Mouse (Mus musculus) lung, postnatal 0 days (tissue): ENCODE data around the gene Irs4. TPM values are rescaled to one million over a fixed set of nuclear protein-coding genes. Genes with fewer than 3 reads are reported as not detected.

Experiments
- ATAC-seq: fragments of 200-750 bp; cut with Nextera tagmentation; 2 replicates; pipeline ENCODE4 v1.8.0; 2017; ENCODE audit warnings: moderate library complexity
- DNase-seq: peaks from one replicate; pipeline ENCODE4 v3.0.0-alpha.2; 2016; ENCODE audit warnings: low spot score
- H3K27ac ChIP-seq: fragments of 300-500 bp; sonication (generic); 2 replicates; pipeline ENCODE4 v1.5.1; 2014; ENCODE audit warnings: antibody characterized with exemption, mild to moderate bottlenecking, low read length, mixed read lengths
- H3K27me3 ChIP-seq: fragments of 300-500 bp; sonication (generic); replicated peaks from 2 replicates; pipeline ENCODE4 v1.6.1; 2014; ENCODE audit warnings: low read length, mixed read lengths; ENCODE audit not compliant: insufficient read depth
- H3K36me3 ChIP-seq: fragments of 300-500 bp; sonication (generic); 2 replicates; pipeline ENCODE4 v1.6.1; 2014; ENCODE audit warnings: low read length, mixed read lengths; ENCODE audit not compliant: insufficient read depth
- H3K4me1 ChIP-seq: fragments of 300-500 bp; sonication (generic); 2 replicates; pipeline ENCODE4 v1.6.1; 2014; ENCODE audit warnings: antibody characterized with exemption, low read depth, low read length, mixed read lengths; ENCODE audit not compliant: insufficient read depth
- H3K4me2 ChIP-seq: fragments of 300-500 bp; sonication (generic); replicated peaks from 2 replicates; pipeline ENCODE4 v1.6.1; 2014; ENCODE audit warnings: low read depth, mild to moderate bottlenecking, low read length, moderate library complexity, mixed read lengths
- H3K4me3 ChIP-seq: fragments of 300-500 bp; sonication (generic); 2 replicates; pipeline ENCODE4 v1.5.1; 2014; ENCODE audit warnings: low read depth, low read length
- H3K9ac ChIP-seq: fragments of 300-500 bp; sonication (generic); replicated peaks from 2 replicates; pipeline ENCODE4 v1.6.1; 2014; ENCODE audit warnings: low read depth, mild to moderate bottlenecking
- H3K9me3 ChIP-seq: fragments of 300-500 bp; sonication (generic); 2 replicates; pipeline ENCODE4 v1.6.1; 2016; ENCODE audit warnings: low read length, mixed read lengths
- CTCF ChIP-seq: IDR thresholded peaks from 2 replicates; pipeline ENCODE4 v1.5.1; 2016; ENCODE audit warnings: antibody characterized with exemption, mild to moderate bottlenecking
- EP300 ChIP-seq: IDR thresholded peaks from 2 replicates; pipeline ENCODE4 v1.6.1; 2016; ENCODE audit warnings: antibody characterized with exemption, mild to moderate bottlenecking, control low read depth
- WGBS: fragments of 180-500 bp; shearing (Covaris S2); extraction: QIAGEN DNeasy Blood & Tissue Kit; methylation state at CpG from one replicate; pipeline ENCODE4 v1.1.7; 2014; 5-methylcytosine and 5-hydroxymethylcytosine counted together
- polyA plus RNA-seq: library from polyadenylated mRNA; unstranded; fragments of >200 nt; fragmentation: Nextera tagmentation; extraction: Ambion mirVana; gene quantifications from 2 replicates; pipeline ENCODE4 v1.2.1, GENCODE M21; 2015

Irs4 gene
- polyA plus RNA-seq = not detected in 2 replicates

GRCm38 (mm10) chrX:141724937-141725918 lies at the start of gene Irs4:
Gene Irs4, minus strand, starts transcription at chrX:141725263.
- no peaks in the 10 kb centered on the region for H3K36me3 ChIP-seq
- peak within 1 kb of the TSS; percentile 14; the same call in 1 of the 2 replicates for H3K4me3 ChIP-seq
- H3K4me2 ChIP-seq = peak within 1 kb of the TSS; percentile 42
- 13% methylated on average over 35 of the region's 51 CpGs for WGBS
- no peak within 1 kb of the TSS for H3K27ac ChIP-seq
- H3K4me1 ChIP-seq = no peaks in the 10 kb centered on the region
- no peak for DNase-seq
- H3K27me3 ChIP-seq = peaks cover 19% of the 10 kb centered on the region; the same call in 1 of the 2 replicates
- TF ChIP-seq CTCF (no peak), EP300 (no peak)
- H3K9me3 ChIP-seq = no peaks in the 10 kb centered on the region
- no peak for ATAC-seq
- no peak within 1 kb of the TSS for H3K9ac ChIP-seq

- H3K27ac ChIP-seq = no peak overlapping the region
- DNase-seq (no peak), ATAC-seq (no peak)
- 47% methylated on average over 2 of the region's 2 CpGs for WGBS
- no peaks in the 10 kb centered on the region for H3K36me3 ChIP-seq
- H3K4me3 ChIP-seq = no peak overlapping the region
- no peak overlapping the region for H3K9ac ChIP-seq
- no peaks in the 10 kb centered on the region for H3K27me3 ChIP-seq
- no peak for TF ChIP-seq CTCF
- TF ChIP-seq EP300 = no peak
- no peak overlapping the region for H3K4me2 ChIP-seq
- H3K9me3 ChIP-seq = no peaks in the 10 kb centered on the region
- H3K4me1 ChIP-seq = no peaks in the 10 kb centered on the region
Observed at GRCm38 (mm10) chrX:141750360-141750759, 25.3 kb upstream of the Irs4 start.

GRCm38 (mm10) chrX:141729570-141729969 lies 4.5 kb upstream of the Irs4 start:
- TF ChIP-seq CTCF (no peak), EP300 (no peak)
- H3K4me3 ChIP-seq = no peak overlapping the region
- no peak for ATAC-seq

GRCm38 (mm10) chrX:141724391-141724891 lies 622 bp downstream of the Irs4 start:
- H3K27me3 ChIP-seq = peaks cover 19% of the 10 kb centered on the region; the same call in 1 of the 2 replicates
- ATAC-seq (no peak), DNase-seq (no peak)

More at GRCm38 (mm10) chrX:141729570-141729969, 4.5 kb upstream of the Irs4 start:
- DNase-seq = no peak
- WGBS = 45% methylated on average over 5 of the region's 5 CpGs
- Histone ChIP-seq H3K9ac (no peak overlapping the region), H3K9me3 (no peaks in the 10 kb centered on the region), H3K36me3 (no peaks in the 10 kb centered on the region), H3K27me3 (peaks cover 3% of the 10 kb centered on the region; the same call in 1 of the 2 replicates), H3K4me1 (no peaks in the 10 kb centered on the region), H3K27ac (no peak overlapping the region), H3K4me2 (no peak overlapping the region)

GRCm38 (mm10) chrX:141723936-141724335 lies 1.1 kb downstream of the Irs4 start:
- TF ChIP-seq EP300 (no peak), CTCF (peak; percentile 27; the same call in 1 of the 2 replicates)
- 13% methylated on average over 16 of the region's 16 CpGs for WGBS
- no peak overlapping the region for H3K9ac ChIP-seq
- H3K4me1 ChIP-seq = no peaks in the 10 kb centered on the region
- no peak for ATAC-seq
- peaks cover 19% of the 10 kb centered on the region; the same call in 1 of the 2 replicates for H3K27me3 ChIP-seq
- H3K4me2 ChIP-seq = peak overlapping the region; percentile 42; the same call in 1 of the 2 replicates
- H3K36me3 ChIP-seq = no peaks in the 10 kb centered on the region
- no peak for DNase-seq
- no peak overlapping the region for H3K4me3 ChIP-seq
- no peak overlapping the region for H3K27ac ChIP-seq
- no peaks in the 10 kb centered on the region for H3K9me3 ChIP-seq

More at GRCm38 (mm10) chrX:141724391-141724891, 622 bp downstream of the Irs4 start:
- Histone ChIP-seq H3K4me2 (peak overlapping the region; percentile 42), H3K4me1 (no peaks in the 10 kb centered on the region), H3K9ac (no peak overlapping the region), H3K9me3 (no peaks in the 10 kb centered on the region), H3K27ac (no peak overlapping the region), H3K4me3 (peak overlapping the region; percentile 14; the same call in 1 of the 2 replicates), H3K36me3 (no peaks in the 10 kb centered on the region)
- TF ChIP-seq CTCF (no peak), EP300 (no peak)
- WGBS = 17% methylated on average over 40 of the region's 52 CpGs

- Histone ChIP-seq H3K4me3 (peak overlapping the region; percentile 26), H3K4me1 (no peaks in the 10 kb centered on the region), H3K27ac (no peak overlapping the region), H3K9ac (no peak overlapping the region), H3K36me3 (no peaks in the 10 kb centered on the region), H3K27me3 (peaks cover 19% of the 10 kb centered on the region; the same call in 1 of the 2 replicates), H3K4me2 (peak overlapping the region; percentile 52), H3K9me3 (no peaks in the 10 kb centered on the region)
- 17% methylated on average over 27 of the region's 33 CpGs for WGBS
- ATAC-seq (no peak), DNase-seq (no peak)
- no peak for TF ChIP-seq EP300
- no peak for TF ChIP-seq CTCF
Observed at GRCm38 (mm10) chrX:141721725-141722124, 3.3 kb downstream of the Irs4 start.

Other genes with a start within 250 kb of the Irs4 start
- gene Col4a5, start 249.9 kb downstream of the Irs4 start, polyA plus RNA-seq = 18.1 and 22.0 TPM in 2 replicates
- gene Gm15294, start 150.0 kb upstream of the Irs4 start, polyA plus RNA-seq = not detected in 2 replicates